Mouse (Mus musculus) kidney, postnatal 10 days (tissue): ENCODE data around the gene Olfr873.
"Not testable (repeated sequence)": the region's sequence is repeated elsewhere in the genome, so short reads cannot be mapped to it uniquely, and the experiment has no call there.

Experiments
- DNase-seq: peaks from one replicate; pipeline ENCODE4 v3.0.0; 2021; ENCODE audit warnings: mixed read lengths

Olfr873 gene

GRCm38 (mm10) chr9:20298232-20298631 is at the start of gene Olfr873:
Gene Olfr873 (plus strand): TSS chr9:20298532.
- no peak for DNase-seq

DNA sequence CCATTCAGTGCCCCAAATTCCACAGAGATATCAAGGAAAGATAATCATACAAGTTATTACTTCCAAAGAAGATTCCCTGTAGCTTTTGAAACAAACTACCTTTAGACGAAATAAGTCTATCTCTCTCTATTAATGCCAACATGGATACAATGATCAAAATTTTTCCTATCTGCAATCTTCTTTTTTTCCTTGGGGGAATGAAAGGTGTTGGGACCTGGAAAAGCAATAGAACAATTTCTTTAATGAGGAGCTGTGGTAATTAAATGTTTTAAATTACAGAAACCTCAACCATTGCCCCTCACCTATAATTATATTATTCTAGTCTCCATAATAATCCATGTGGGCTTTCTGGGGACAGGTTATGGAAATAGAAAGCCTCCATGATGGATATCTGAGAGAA is 16.3 kb upstream of the Olfr873 start, which contains the start of gene Olfr39:
Gene Olfr39, plus strand, starts transcription at position 301 of the 400 bp plus-strand sequence.
- DNase-seq = no peak

GRCm38 (mm10) chr9:20295562-20295961 is 2.8 kb upstream of the Olfr873 start:
- not testable (repeated sequence) for DNase-seq

GRCm38 (mm10) chr9:20335994-20336393 is 37.7 kb downstream of the Olfr873 start, which contains the start of gene Olfr18:
Gene Olfr18 (minus strand): TSS chr9:20336094.
- no peak for DNase-seq

GRCm38 (mm10) chr9:20348501-20348900 is 50.2 kb downstream of the Olfr873 start:
- no peak for DNase-seq
